Mouse (Mus musculus): Measurements from ENCODE around the gene Gns. TPM values are rescaled to one million over a fixed set of nuclear protein-coding genes. Genes with fewer than 3 reads are reported as not detected.

Gene Gns
- polyA plus RNA-seq, 1 experiment from 2014 or later = 37.5 TPM

DNA sequence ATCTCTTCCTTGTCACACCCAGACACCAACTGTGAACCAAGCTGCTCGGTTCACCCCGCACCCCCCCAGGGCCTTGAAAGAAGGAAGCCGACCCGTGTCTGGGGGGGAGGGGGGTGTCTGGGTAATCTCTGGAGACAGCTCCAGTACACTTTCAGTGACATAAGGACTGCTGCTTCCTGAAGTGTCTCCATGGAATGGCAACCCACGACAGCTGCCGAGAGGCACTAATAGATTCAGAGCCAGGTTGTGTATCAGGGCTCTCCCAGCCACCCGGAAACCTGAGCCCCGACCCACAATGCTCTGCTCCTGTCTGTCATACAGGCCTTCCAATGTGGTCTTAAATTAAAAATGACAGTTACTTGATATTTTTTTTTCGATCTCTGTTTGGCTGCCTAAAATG lies 21.5 kb downstream of the Gns start:
- 41% methylated on average over 9 of the region's 9 CpGs for WGBS
- Histone ChIP-seq H3K4me1 (ENCODE audit: control insufficient read depth, insufficient read depth, low read length) (no peaks in the 10 kb centered on the region), H3K4me3 (replicated peaks; ENCODE audit: low read length) (no peak overlapping the region), H3K27me3 (ENCODE audit: control insufficient read depth, insufficient read depth, low read length) (no peaks in the 10 kb centered on the region), H3K27ac (ENCODE audit: low read length) (no peak overlapping the region), H3K9me3 (replicated peaks; ENCODE audit: control insufficient read depth, low read length) (no peaks in the 10 kb centered on the region), H3K36me3 (ENCODE audit: control insufficient read depth, insufficient read depth, low read length) (peaks cover 20% of the 10 kb centered on the region; the same call in 1 of the 2 replicates), H3K9ac (ENCODE audit: low read length) (no peak overlapping the region), H3K4me2 (ENCODE audit: low read depth, low read length) (no peak overlapping the region)
- ATAC-seq (ENCODE audit: insufficient read depth, low FRiP score) = no peak

DNA sequence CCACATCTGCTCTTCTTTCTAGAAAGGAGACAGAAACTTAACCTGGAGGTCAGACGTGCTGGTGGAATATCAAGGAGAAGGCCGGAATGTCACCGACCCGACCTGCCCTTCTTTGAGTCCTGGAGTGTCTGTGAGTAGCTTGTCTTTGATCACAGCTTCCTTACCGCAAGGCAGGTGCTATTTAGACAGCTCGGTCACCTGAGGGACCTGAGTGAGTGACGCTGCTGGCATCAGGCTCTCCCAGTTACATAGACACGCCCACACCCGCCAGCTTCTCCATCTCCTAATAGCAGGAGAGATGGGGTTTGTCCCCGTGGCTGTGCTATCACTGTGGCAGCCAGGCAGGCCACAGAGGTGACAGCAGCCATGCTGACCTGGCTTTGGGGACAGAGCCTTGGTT lies 25.7 kb downstream of the Gns start:
- Histone ChIP-seq H3K9ac (ENCODE audit: low read length) (no peak overlapping the region), H3K27me3 (ENCODE audit: control insufficient read depth, insufficient read depth, low read length) (no peaks in the 10 kb centered on the region), H3K27ac (ENCODE audit: low read length) (no peak overlapping the region), H3K4me3 (replicated peaks; ENCODE audit: low read length) (no peak overlapping the region), H3K4me2 (ENCODE audit: low read depth, low read length) (no peak overlapping the region), H3K4me1 (ENCODE audit: control insufficient read depth, insufficient read depth, low read length) (peaks cover 13% of the 10 kb centered on the region), H3K9me3 (replicated peaks; ENCODE audit: control insufficient read depth, low read length) (no peaks in the 10 kb centered on the region), H3K36me3 (ENCODE audit: control insufficient read depth, insufficient read depth, low read length) (peaks cover 15% of the 10 kb centered on the region; the same call in 1 of the 2 replicates)
- no peak for ATAC-seq (ENCODE audit: insufficient read depth, low FRiP score)
- 76% methylated on average over 10 of the region's 10 CpGs for WGBS

DNA sequence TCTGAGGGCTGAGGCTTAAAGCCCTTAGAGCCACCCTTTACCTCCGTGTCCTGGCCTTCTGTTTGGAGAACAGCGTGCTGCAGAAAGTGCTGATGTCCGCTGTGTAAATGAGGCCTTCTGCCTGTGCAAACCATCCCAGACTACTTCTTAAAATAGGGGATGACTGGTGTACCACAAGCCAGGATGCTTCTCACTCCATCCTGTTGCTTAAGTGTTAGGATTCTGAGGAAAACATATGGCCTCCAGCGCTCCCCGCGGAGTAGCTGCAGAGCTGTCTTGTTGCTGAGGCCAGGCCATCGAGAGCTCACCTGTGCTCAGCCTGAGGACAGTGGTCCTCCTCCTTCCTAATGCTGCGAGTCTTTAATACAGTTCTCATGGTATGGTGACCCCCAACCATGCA lies 27.0 kb downstream of the Gns start:
- no peaks in the 10 kb centered on the region for H3K9me3 ChIP-seq (replicated peaks; ENCODE audit: control insufficient read depth, low read length)
- ATAC-seq (ENCODE audit: insufficient read depth, low FRiP score) = no peak
- peaks cover 13% of the 10 kb centered on the region for H3K4me1 ChIP-seq (ENCODE audit: control insufficient read depth, insufficient read depth, low read length)
- 94% methylated on average over 8 of the region's 8 CpGs for WGBS
- H3K27me3 ChIP-seq (ENCODE audit: control insufficient read depth, insufficient read depth, low read length) = no peaks in the 10 kb centered on the region
- H3K4me2 ChIP-seq (ENCODE audit: low read depth, low read length) = no peak overlapping the region
- no peak overlapping the region for H3K4me3 ChIP-seq (replicated peaks; ENCODE audit: low read length)
- no peak overlapping the region for H3K27ac ChIP-seq (ENCODE audit: low read length)
- H3K36me3 ChIP-seq (ENCODE audit: control insufficient read depth, insufficient read depth, low read length) = peaks cover 19% of the 10 kb centered on the region
- H3K9ac ChIP-seq (ENCODE audit: low read length) = no peak overlapping the region

DNA sequence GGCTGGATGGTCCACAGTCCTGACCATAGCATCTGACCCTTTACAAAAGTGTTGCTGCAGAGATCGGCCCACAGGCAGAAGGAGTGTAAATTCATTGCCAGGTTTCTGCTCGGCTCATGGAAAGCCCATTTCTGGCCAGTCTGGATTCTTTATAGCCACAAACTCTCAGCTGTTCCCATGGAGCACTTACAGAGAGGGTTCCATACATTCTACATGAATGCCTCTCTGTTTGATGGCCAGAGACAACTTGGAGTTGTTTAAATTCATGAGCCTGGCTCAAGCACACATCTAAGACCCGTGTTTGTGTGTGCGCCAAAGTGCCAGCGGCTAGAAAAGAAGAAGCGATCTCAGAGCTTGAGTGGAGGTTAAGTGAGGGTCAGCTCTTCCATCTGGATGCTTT lies 29.4 kb downstream of the Gns start:
- H3K9ac ChIP-seq (ENCODE audit: low read length) = no peak overlapping the region
- ATAC-seq (ENCODE audit: insufficient read depth, low FRiP score) = no peak
- peaks cover 13% of the 10 kb centered on the region for H3K4me1 ChIP-seq (ENCODE audit: control insufficient read depth, insufficient read depth, low read length)
- no peak overlapping the region for H3K27ac ChIP-seq (ENCODE audit: low read length)
- WGBS = 56% methylated on average over 6 of the region's 6 CpGs
- peaks cover 10% of the 10 kb centered on the region for H3K36me3 ChIP-seq (ENCODE audit: control insufficient read depth, insufficient read depth, low read length)
- no peaks in the 10 kb centered on the region for H3K27me3 ChIP-seq (ENCODE audit: control insufficient read depth, insufficient read depth, low read length)
- H3K4me2 ChIP-seq (ENCODE audit: low read depth, low read length) = no peak overlapping the region
- H3K4me3 ChIP-seq (replicated peaks; ENCODE audit: low read length) = no peak overlapping the region
- H3K9me3 ChIP-seq (replicated peaks; ENCODE audit: control insufficient read depth, low read length) = no peaks in the 10 kb centered on the region

DNA sequence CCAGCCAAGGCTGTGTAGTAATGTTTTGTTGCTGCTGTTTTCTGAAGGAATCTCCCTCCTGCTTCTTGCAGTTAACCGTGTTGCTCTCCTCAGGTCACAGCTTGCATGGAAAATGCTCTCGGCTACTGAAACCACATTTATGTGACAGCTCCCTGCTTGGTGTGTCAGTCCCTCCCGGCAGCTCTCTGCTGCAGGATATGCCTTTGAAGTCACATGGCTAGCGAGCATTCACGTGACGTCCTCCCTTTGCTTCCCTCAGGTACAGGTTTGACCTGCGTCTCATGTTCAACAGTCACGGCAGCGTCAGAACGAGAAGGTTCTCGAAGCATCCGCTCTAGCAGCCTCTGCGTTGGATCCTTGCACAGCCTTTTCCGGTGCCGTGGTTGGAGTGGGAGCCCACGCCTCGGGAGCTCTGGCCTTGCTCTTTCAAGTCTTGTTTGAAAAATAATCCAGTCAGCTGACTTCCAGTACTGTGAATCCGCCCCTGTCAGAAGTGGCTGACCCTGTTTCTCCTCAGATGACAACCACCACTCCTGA lies 30.0 kb downstream of the Gns start:
- Histone ChIP-seq H3K9me3 (replicated peaks; ENCODE audit: control insufficient read depth, low read length) (no peaks in the 10 kb centered on the region), H3K4me3 (replicated peaks; ENCODE audit: low read length) (no peak overlapping the region), H3K4me1 (ENCODE audit: control insufficient read depth, insufficient read depth, low read length) (peaks cover 13% of the 10 kb centered on the region), H3K4me2 (ENCODE audit: low read depth, low read length) (no peak overlapping the region), H3K27me3 (ENCODE audit: control insufficient read depth, insufficient read depth, low read length) (no peaks in the 10 kb centered on the region), H3K36me3 (ENCODE audit: control insufficient read depth, insufficient read depth, low read length) (peaks cover 10% of the 10 kb centered on the region), H3K9ac (ENCODE audit: low read length) (no peak overlapping the region), H3K27ac (ENCODE audit: low read length) (no peak overlapping the region)
- 77% methylated on average over 18 of the region's 18 CpGs for WGBS
- no peak for ATAC-seq (ENCODE audit: insufficient read depth, low FRiP score)

DNA sequence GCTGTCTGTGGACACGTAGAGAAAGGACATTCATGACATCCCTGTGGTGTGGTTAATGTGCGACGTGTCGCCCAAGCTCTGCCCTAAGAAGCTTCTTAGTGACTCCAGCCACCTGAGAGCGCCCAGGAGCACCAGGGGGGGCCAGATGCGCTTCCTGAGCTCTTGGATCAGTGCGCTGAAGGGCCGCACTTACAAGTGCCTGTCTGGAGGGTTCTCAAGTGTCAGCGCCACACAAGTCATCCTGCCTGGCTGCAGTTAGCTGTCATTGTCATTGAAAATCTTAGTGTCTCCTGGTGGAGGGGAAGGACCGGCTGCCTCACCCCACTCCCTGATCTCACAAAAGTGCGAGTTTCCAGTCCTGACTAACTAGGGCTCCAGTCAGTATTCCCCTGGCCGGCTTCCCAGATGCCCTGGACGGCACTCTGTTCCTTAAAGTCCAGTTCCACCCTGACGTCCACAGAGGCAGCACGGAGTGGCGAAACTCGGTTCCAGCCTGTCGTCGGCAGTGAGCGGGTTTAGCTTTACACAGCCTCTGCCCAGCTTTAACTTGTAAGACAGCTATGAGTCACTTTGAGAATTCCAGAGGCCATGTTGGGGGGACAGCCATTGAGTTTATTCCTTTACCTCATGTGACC lies 30.8 kb downstream of the Gns start:
- no peaks in the 10 kb centered on the region for H3K9me3 ChIP-seq (replicated peaks; ENCODE audit: control insufficient read depth, low read length)
- no peak for ATAC-seq (ENCODE audit: insufficient read depth, low FRiP score)
- H3K4me2 ChIP-seq (ENCODE audit: low read depth, low read length) = no peak overlapping the region
- H3K27me3 ChIP-seq (ENCODE audit: control insufficient read depth, insufficient read depth, low read length) = no peaks in the 10 kb centered on the region
- peaks cover 13% of the 10 kb centered on the region for H3K4me1 ChIP-seq (ENCODE audit: control insufficient read depth, insufficient read depth, low read length)
- H3K4me3 ChIP-seq (replicated peaks; ENCODE audit: low read length) = no peak overlapping the region
- no peak overlapping the region for H3K9ac ChIP-seq (ENCODE audit: low read length)
- 78% methylated on average over 20 of the region's 20 CpGs for WGBS
- H3K27ac ChIP-seq (ENCODE audit: low read length) = no peak overlapping the region
- peaks cover 8% of the 10 kb centered on the region for H3K36me3 ChIP-seq (ENCODE audit: control insufficient read depth, insufficient read depth, low read length)

DNA sequence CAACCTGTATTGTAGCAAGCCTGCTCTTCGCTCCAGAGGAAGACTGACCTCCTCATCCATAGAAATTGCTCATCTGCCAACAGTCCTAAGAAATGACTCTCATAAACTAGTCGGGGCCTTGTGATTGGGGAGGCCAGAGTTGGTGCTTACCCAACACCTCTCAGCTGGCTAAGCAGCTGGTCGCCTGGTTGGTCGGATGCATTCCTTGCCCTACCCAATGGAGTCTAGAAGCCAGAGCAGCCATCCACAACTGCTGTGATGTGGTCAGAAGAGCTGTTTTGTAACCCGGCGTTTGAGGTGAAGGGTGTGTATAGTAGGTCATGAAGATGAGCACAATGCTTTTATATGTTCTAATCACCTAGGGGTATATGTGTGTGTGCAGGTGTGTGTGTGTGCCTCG lies 33.7 kb downstream of the Gns start:
- no peak overlapping the region for H3K9ac ChIP-seq (ENCODE audit: low read length)
- H3K36me3 ChIP-seq (ENCODE audit: control insufficient read depth, insufficient read depth, low read length) = peaks cover 5% of the 10 kb centered on the region; the same call in 1 of the 2 replicates
- no peak overlapping the region for H3K27ac ChIP-seq (ENCODE audit: low read length)
- ATAC-seq (ENCODE audit: insufficient read depth, low FRiP score) = no peak
- WGBS = 81% methylated on average over 7 of the region's 7 CpGs
- H3K27me3 ChIP-seq (ENCODE audit: control insufficient read depth, insufficient read depth, low read length) = no peaks in the 10 kb centered on the region
- peaks cover 13% of the 10 kb centered on the region for H3K4me1 ChIP-seq (ENCODE audit: control insufficient read depth, insufficient read depth, low read length)
- H3K4me3 ChIP-seq (replicated peaks; ENCODE audit: low read length) = no peak overlapping the region
- H3K4me2 ChIP-seq (ENCODE audit: low read depth, low read length) = no peak overlapping the region
- H3K9me3 ChIP-seq (replicated peaks; ENCODE audit: control insufficient read depth, low read length) = no peaks in the 10 kb centered on the region

DNA sequence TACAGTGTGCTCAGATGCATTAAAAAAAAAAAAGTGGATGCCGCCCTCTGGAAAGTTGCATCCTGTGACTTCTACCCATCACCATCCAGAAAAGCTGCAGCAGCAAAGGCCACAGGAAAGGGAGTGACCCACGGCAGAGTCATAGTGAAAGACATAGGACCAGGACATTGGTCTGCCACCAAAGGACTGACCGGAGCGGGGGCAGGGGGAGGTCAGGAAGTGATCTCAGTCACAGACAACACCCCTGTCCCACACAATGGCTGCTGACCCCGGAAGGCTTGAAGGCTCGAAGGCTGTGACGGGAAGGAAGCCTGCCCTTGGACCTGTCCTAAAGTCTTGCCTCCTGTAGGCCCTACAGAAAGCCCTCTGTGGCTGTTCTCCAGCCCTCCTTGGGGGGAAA lies 36.1 kb downstream of the Gns start:
- Histone ChIP-seq H3K27me3 (ENCODE audit: control insufficient read depth, insufficient read depth, low read length) (no peaks in the 10 kb centered on the region), H3K9ac (ENCODE audit: low read length) (no peak overlapping the region)

DNA sequence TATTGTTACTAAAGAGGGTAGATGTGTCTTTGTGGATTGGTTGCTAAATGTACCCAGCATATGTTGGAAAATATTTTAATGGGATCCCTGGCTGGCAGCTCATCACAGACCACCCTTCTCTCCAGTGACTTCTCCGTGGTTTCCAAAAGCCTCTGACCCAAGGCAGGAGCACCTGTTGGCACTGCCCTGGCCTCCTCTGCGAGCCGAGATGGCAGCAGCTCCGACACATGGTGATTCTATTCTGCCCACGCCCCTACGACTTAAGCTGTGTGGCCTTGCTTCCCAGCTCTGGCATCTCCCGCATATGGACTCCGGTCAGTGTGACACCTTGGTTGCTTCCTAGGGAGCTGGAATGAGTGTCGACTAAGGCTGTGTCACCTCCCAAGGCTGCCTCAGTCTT lies 38.2 kb downstream of the Gns start:
- ATAC-seq (ENCODE audit: insufficient read depth, low FRiP score) = no peak
- H3K4me3 ChIP-seq (replicated peaks; ENCODE audit: low read length) = no peak overlapping the region
- no peaks in the 10 kb centered on the region for H3K36me3 ChIP-seq (ENCODE audit: control insufficient read depth, insufficient read depth, low read length)
- no peak overlapping the region for H3K4me2 ChIP-seq (ENCODE audit: low read depth, low read length)
- no peaks in the 10 kb centered on the region for H3K4me1 ChIP-seq (ENCODE audit: control insufficient read depth, insufficient read depth, low read length)
- no peak overlapping the region for H3K27ac ChIP-seq (ENCODE audit: low read length)
- 72% methylated on average over 9 of the region's 9 CpGs for WGBS
- no peaks in the 10 kb centered on the region for H3K9me3 ChIP-seq (replicated peaks; ENCODE audit: control insufficient read depth, low read length)
- H3K27me3 ChIP-seq (ENCODE audit: control insufficient read depth, insufficient read depth, low read length) = no peaks in the 10 kb centered on the region
- no peak overlapping the region for H3K9ac ChIP-seq (ENCODE audit: low read length)

More for the DNA sequence above, 36.1 kb downstream of the Gns start:
- ATAC-seq (ENCODE audit: insufficient read depth, low FRiP score) = no peak
- H3K4me2 ChIP-seq (ENCODE audit: low read depth, low read length) = no peak overlapping the region
- 82% methylated on average over 7 of the region's 7 CpGs for WGBS
- no peaks in the 10 kb centered on the region for H3K4me1 ChIP-seq (ENCODE audit: control insufficient read depth, insufficient read depth, low read length)
- no peak overlapping the region for H3K27ac ChIP-seq (ENCODE audit: low read length)
- no peaks in the 10 kb centered on the region for H3K9me3 ChIP-seq (replicated peaks; ENCODE audit: control insufficient read depth, low read length)
- H3K4me3 ChIP-seq (replicated peaks; ENCODE audit: low read length) = no peak overlapping the region
- peaks cover 5% of the 10 kb centered on the region; the same call in 1 of the 2 replicates for H3K36me3 ChIP-seq (ENCODE audit: control insufficient read depth, insufficient read depth, low read length)

Data from stomach, embryonic 16.5 days (tissue).